Mouse (Mus musculus): ENCODE measurements around the gene Numbl. TPM values are rescaled to one million over a fixed set of nuclear protein-coding genes. Genes with fewer than 3 reads are reported as not detected.

Numbl gene
- polyA plus RNA-seq, 1 experiment from 2014 or later = 9.0 TPM

DNA sequence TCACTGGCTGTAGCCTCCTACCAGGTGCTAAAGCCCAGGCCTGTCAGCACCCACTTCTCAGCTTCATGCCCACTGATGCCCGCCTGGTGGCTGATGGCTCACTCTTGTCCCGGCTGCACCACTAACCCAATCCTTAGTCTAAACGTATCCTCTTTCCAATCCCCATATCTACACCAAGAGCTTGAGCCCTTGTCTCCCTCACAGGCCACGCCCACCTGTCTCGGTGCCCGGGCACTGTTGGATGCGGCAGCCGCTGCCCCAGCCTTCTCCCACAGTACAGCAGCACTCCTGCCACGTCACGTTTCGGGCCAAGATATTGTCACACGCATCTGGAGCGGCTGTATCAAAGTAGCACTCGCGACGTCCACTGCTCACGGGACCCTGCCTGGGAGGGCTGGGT lies 52.1 kb downstream of the Numbl start:
- Histone ChIP-seq H3K4me1 (ENCODE audit: control insufficient read depth, insufficient read depth, low read length) (0 out of 2 replicates have a peak, but pooled peaks cover 2% of the 10 kb centered on the region), H3K27me3 (ENCODE audit: control insufficient read depth, insufficient read depth, low read length) (peaks cover 10% of the 10 kb centered on the region), H3K4me3 (ENCODE audit: low read depth, low read length) (no peak overlapping the region), H3K27ac (replicated peaks; ENCODE audit: low read depth, low read length) (no peak overlapping the region), H3K9ac (ENCODE audit: low read length) (no peak overlapping the region), H3K36me3 (ENCODE audit: control insufficient read depth, insufficient read depth, low read length) (no peaks in the 10 kb centered on the region), H3K4me2 (ENCODE audit: low read depth, severe bottlenecking) (peak overlapping the region; percentile 42), H3K9me3 (ENCODE audit: control insufficient read depth, low read length) (peaks cover 3% of the 10 kb centered on the region; the same call in 1 of the 2 replicates)
- WGBS = 6% methylated on average over 17 of the region's 17 CpGs
- no peak for ATAC-seq (ENCODE audit: insufficient number of reproducible peaks, low FRiP score, low TSS enrichment, low read depth)
- DNase-seq (ENCODE audit: low spot score) = peak; percentile 34

DNA sequence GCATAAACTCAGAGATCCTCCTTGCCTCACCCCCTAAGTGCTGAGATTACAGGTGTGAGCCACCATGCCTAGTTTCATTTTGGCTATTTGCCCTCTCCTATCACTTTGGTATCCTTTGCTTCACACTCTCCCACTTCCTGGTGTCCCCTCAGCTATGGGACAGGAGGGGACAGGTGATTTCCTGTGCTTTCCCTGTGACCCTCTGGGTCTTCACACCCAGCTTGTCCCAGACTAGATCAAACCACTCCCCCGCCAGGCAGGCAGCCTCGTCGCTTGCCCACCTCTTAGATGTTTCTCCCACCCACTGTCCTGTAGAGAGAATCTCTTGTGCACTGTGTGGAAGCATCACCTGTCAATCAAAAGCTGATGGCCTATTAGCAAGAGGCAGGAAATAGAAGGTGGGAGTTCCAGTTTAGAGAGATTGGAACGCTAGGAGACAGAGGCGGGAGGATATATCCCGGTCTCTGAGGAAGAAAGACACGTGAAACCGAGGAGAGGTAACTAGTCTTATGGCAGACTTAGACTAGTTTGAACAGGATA lies 52.8 kb downstream of the Numbl start:
- H3K27ac ChIP-seq (replicated peaks; ENCODE audit: low read depth, low read length) = no peak overlapping the region
- WGBS = 42% methylated on average over 8 of the region's 8 CpGs
- H3K9ac ChIP-seq (ENCODE audit: low read length) = no peak overlapping the region
- H3K4me3 ChIP-seq (ENCODE audit: low read depth, low read length) = no peak overlapping the region
- H3K4me2 ChIP-seq (ENCODE audit: low read depth, severe bottlenecking) = no peak overlapping the region
- peaks cover 3% of the 10 kb centered on the region; the same call in 1 of the 2 replicates for H3K9me3 ChIP-seq (ENCODE audit: control insufficient read depth, low read length)
- peaks cover 10% of the 10 kb centered on the region for H3K27me3 ChIP-seq (ENCODE audit: control insufficient read depth, insufficient read depth, low read length)
- no peaks in the 10 kb centered on the region for H3K36me3 ChIP-seq (ENCODE audit: control insufficient read depth, insufficient read depth, low read length)
- 0 out of 2 replicates have a peak, but pooled peaks cover 2% of the 10 kb centered on the region for H3K4me1 ChIP-seq (ENCODE audit: control insufficient read depth, insufficient read depth, low read length)
- DNase-seq (ENCODE audit: low spot score) (no peak), ATAC-seq (ENCODE audit: insufficient number of reproducible peaks, low FRiP score, low TSS enrichment, low read depth) (no peak)

DNA sequence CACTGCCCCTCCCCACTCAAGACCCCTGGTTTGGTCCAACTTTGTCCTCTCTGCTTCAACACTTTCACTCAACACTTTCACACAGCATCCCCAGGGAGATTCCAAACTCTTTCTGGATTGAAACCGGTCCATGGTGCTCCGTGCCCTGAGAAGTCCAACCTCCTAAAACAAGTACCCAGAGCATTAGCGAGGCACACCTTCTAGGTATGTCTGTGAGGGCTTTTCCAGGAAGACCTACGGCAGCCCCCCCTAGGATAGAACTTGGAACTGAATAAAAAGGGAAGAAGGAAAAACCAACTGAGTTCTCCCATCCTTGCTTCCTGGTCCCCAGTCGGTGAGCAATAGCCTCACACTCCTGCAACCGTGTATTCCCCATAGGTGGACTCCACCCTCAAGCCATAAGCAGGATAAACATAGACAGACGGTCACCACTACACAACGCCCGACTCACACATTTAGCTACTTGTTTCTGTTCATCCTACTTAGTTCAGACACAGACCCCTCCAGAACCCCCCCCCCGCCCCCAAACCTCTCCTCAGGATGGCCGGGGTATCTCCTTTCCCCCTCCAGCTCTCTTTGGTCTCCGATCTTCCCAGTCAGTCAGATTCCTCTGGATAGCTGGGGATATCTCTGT lies 53.5 kb downstream of the Numbl start:
- no peak overlapping the region for H3K4me3 ChIP-seq (ENCODE audit: low read depth, low read length)
- peaks cover 3% of the 10 kb centered on the region; the same call in 1 of the 2 replicates for H3K9me3 ChIP-seq (ENCODE audit: control insufficient read depth, low read length)
- 90% methylated on average over 12 of the region's 12 CpGs for WGBS
- peaks cover 10% of the 10 kb centered on the region for H3K27me3 ChIP-seq (ENCODE audit: control insufficient read depth, insufficient read depth, low read length)
- no peaks in the 10 kb centered on the region for H3K36me3 ChIP-seq (ENCODE audit: control insufficient read depth, insufficient read depth, low read length)
- DNase-seq (ENCODE audit: low spot score) (no peak), ATAC-seq (ENCODE audit: insufficient number of reproducible peaks, low FRiP score, low TSS enrichment, low read depth) (no peak)
- no peak overlapping the region for H3K9ac ChIP-seq (ENCODE audit: low read length)
- H3K4me2 ChIP-seq (ENCODE audit: low read depth, severe bottlenecking) = no peak overlapping the region
- no peak overlapping the region for H3K27ac ChIP-seq (replicated peaks; ENCODE audit: low read depth, low read length)
- 0 out of 2 replicates have a peak, but pooled peaks cover 2% of the 10 kb centered on the region for H3K4me1 ChIP-seq (ENCODE audit: control insufficient read depth, insufficient read depth, low read length)

DNA sequence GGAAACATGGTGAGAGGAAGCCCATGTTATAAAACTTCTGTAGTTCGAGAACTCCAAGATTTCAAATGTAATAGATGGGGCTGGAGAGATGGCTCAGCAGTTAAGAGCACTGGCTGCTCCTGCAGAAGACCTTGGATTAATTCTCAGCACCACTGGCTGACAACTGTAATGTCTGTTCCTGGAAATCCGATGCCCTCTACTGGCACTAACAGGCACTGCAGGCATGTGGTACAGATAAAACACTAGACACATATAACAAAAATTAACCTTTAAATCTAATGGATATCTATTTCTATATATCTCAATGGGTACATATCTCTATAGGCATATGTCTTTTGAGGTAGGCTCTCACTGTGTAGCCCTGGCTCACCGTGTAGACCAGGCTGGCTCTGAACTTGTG lies 56.2 kb downstream of the Numbl start:
- H3K4me2 ChIP-seq (ENCODE audit: low read depth, severe bottlenecking) = no peak overlapping the region
- H3K9ac ChIP-seq (ENCODE audit: low read length) = no peak overlapping the region
- H3K9me3 ChIP-seq (ENCODE audit: control insufficient read depth, low read length) = peaks cover 3% of the 10 kb centered on the region; the same call in 1 of the 2 replicates
- 90% methylated on average over 3 of the region's 3 CpGs for WGBS
- ATAC-seq (ENCODE audit: insufficient number of reproducible peaks, low FRiP score, low TSS enrichment, low read depth) = no peak
- no peak overlapping the region for H3K27ac ChIP-seq (replicated peaks; ENCODE audit: low read depth, low read length)
- no peaks in the 10 kb centered on the region for H3K36me3 ChIP-seq (ENCODE audit: control insufficient read depth, insufficient read depth, low read length)
- H3K4me1 ChIP-seq (ENCODE audit: control insufficient read depth, insufficient read depth, low read length) = 0 out of 2 replicates have a peak, but pooled peaks cover 2% of the 10 kb centered on the region
- peaks cover 10% of the 10 kb centered on the region for H3K27me3 ChIP-seq (ENCODE audit: control insufficient read depth, insufficient read depth, low read length)
- H3K4me3 ChIP-seq (ENCODE audit: low read depth, low read length) = no peak overlapping the region
- no peak for DNase-seq (ENCODE audit: low spot score)

DNA sequence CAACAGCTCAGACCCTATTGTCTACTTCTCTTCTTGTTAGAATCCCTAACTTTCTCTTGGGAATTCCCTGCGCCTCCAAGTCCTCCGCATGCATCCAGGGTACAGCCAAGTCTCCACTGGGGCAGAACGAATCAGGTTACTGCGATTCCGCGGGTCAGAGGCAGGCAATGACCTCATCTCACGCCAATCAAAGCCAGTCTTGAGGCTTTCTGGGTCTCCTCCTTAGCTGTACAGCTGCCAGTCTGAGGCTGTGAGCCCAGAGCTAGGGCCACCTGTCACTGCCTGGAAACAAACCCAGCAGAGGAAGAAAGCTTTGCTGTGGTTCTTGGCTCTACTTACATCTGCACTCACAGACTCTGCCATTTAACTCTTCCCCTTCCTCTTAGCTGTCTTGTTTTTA lies 57.7 kb downstream of the Numbl start:
- no peak for DNase-seq (ENCODE audit: low spot score)
- Histone ChIP-seq H3K36me3 (ENCODE audit: control insufficient read depth, insufficient read depth, low read length) (no peaks in the 10 kb centered on the region), H3K4me3 (ENCODE audit: low read depth, low read length) (no peak overlapping the region), H3K27ac (replicated peaks; ENCODE audit: low read depth, low read length) (no peak overlapping the region), H3K27me3 (ENCODE audit: control insufficient read depth, insufficient read depth, low read length) (0 out of 2 replicates have a peak, but pooled peaks cover 2% of the 10 kb centered on the region), H3K9me3 (ENCODE audit: control insufficient read depth, low read length) (peaks cover 3% of the 10 kb centered on the region; the same call in 1 of the 2 replicates), H3K4me2 (ENCODE audit: low read depth, severe bottlenecking) (no peak overlapping the region), H3K9ac (ENCODE audit: low read length) (no peak overlapping the region), H3K4me1 (ENCODE audit: control insufficient read depth, insufficient read depth, low read length) (no peaks in the 10 kb centered on the region)
- no peak for ATAC-seq (ENCODE audit: insufficient number of reproducible peaks, low FRiP score, low TSS enrichment, low read depth)
- WGBS = 46% methylated on average over 7 of the region's 7 CpGs

DNA sequence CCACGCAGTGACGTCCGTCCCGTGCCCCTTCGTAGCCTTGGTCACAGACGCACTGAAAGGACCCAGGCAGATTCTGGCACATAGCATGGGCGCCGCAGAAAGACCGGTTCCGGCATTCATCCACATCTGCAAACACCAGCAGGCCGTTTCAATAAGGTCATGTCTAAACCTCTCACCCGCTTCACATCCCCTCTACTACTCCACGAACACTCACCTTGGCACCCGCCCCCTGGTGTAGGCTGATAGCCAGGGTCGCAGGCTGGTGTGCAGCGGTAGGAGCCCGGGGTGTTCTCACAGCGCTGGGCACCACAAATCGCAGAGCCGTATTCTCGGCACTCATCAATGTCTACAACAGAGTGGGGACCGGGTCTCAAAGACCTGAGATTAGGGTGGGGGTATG lies 61.2 kb downstream of the Numbl start:
- no peaks in the 10 kb centered on the region for H3K36me3 ChIP-seq (ENCODE audit: control insufficient read depth, insufficient read depth, low read length)
- 0 out of 2 replicates have a peak, but pooled peaks cover 4% of the 10 kb centered on the region for H3K27me3 ChIP-seq (ENCODE audit: control insufficient read depth, insufficient read depth, low read length)
- DNase-seq (ENCODE audit: low spot score) (no peak), ATAC-seq (ENCODE audit: insufficient number of reproducible peaks, low FRiP score, low TSS enrichment, low read depth) (no peak)
- H3K4me2 ChIP-seq (ENCODE audit: low read depth, severe bottlenecking) = no peak overlapping the region
- no peaks in the 10 kb centered on the region for H3K4me1 ChIP-seq (ENCODE audit: control insufficient read depth, insufficient read depth, low read length)
- H3K4me3 ChIP-seq (ENCODE audit: low read depth, low read length) = no peak overlapping the region
- no peaks in the 10 kb centered on the region for H3K9me3 ChIP-seq (ENCODE audit: control insufficient read depth, low read length)
- H3K27ac ChIP-seq (replicated peaks; ENCODE audit: low read depth, low read length) = no peak overlapping the region
- WGBS = 88% methylated on average over 22 of the region's 22 CpGs
- no peak overlapping the region for H3K9ac ChIP-seq (ENCODE audit: low read length)

DNA sequence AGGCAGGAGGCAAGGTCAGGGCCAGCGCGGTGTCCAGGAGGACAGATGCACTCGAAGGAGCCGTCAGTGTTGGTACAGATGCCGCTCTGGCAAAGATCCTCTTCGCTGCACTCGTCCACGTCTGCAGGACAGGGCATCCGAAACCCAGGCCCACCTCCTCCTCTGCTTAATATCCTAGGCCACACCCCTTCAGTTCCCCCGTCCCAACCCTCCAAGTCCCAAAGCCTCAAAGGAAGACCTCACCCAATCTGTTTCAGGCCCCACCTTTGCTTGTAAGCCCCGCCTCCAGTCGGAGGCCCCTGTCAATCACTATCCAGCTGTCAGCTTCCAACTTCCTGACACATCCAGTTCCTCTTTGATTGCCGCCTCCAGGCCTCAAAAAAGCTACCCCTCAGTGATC lies 64.1 kb downstream of the Numbl start:
- Histone ChIP-seq H3K9me3 (ENCODE audit: control insufficient read depth, low read length) (no peaks in the 10 kb centered on the region), H3K4me1 (ENCODE audit: control insufficient read depth, insufficient read depth, low read length) (no peaks in the 10 kb centered on the region), H3K27ac (replicated peaks; ENCODE audit: low read depth, low read length) (no peak overlapping the region), H3K9ac (ENCODE audit: low read length) (no peak overlapping the region), H3K36me3 (ENCODE audit: control insufficient read depth, insufficient read depth, low read length) (no peaks in the 10 kb centered on the region), H3K27me3 (ENCODE audit: control insufficient read depth, insufficient read depth, low read length) (peaks cover 23% of the 10 kb centered on the region), H3K4me3 (ENCODE audit: low read depth, low read length) (no peak overlapping the region), H3K4me2 (ENCODE audit: low read depth, severe bottlenecking) (no peak overlapping the region)
- no peak for ATAC-seq (ENCODE audit: insufficient number of reproducible peaks, low FRiP score, low TSS enrichment, low read depth)
- WGBS = 19% methylated on average over 13 of the region's 13 CpGs
- DNase-seq (ENCODE audit: low spot score) = no peak

DNA sequence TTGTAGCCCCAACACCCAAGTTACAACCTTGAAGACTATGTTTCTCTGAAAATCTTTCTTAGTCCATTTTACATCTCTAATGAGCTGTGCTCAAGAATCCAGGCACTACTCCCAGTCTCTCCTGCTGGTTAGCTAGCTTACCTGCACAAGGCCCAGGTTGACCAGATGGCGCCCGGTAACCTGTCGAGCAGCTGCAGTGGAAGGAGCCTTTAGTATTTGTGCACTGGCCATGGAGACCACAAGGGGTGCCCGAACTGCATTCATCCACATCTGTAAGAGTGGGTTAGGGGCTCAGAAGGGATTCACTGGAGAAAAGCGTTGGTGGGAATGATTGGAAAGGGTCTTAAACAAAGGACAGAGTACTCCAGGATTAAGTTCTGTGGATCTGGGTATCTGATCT lies 64.8 kb downstream of the Numbl start:
- DNase-seq (ENCODE audit: low spot score) = no peak
- Histone ChIP-seq H3K4me1 (ENCODE audit: control insufficient read depth, insufficient read depth, low read length) (no peaks in the 10 kb centered on the region), H3K9ac (ENCODE audit: low read length) (no peak overlapping the region), H3K27me3 (ENCODE audit: control insufficient read depth, insufficient read depth, low read length) (peaks cover 30% of the 10 kb centered on the region), H3K4me3 (ENCODE audit: low read depth, low read length) (no peak overlapping the region), H3K36me3 (ENCODE audit: control insufficient read depth, insufficient read depth, low read length) (no peaks in the 10 kb centered on the region), H3K4me2 (ENCODE audit: low read depth, severe bottlenecking) (no peak overlapping the region), H3K9me3 (ENCODE audit: control insufficient read depth, low read length) (no peaks in the 10 kb centered on the region), H3K27ac (replicated peaks; ENCODE audit: low read depth, low read length) (no peak overlapping the region)
- WGBS = 94% methylated on average over 5 of the region's 5 CpGs
- ATAC-seq (ENCODE audit: insufficient number of reproducible peaks, low FRiP score, low TSS enrichment, low read depth) = no peak
